Mouse (Mus musculus): Measurements from ENCODE around the gene Klrb1c. TPM values are rescaled to one million over a fixed set of nuclear protein-coding genes. Genes with fewer than 3 reads are reported as not detected.
"Not testable (repeated sequence)": the region's sequence is repeated elsewhere in the genome, so short reads cannot be mapped to it uniquely, and the experiment has no call there.

Gene Klrb1c
- total and polyA plus RNA-seq, 3 experiments, result 0.22 TPM; not detected in 2

DNA sequence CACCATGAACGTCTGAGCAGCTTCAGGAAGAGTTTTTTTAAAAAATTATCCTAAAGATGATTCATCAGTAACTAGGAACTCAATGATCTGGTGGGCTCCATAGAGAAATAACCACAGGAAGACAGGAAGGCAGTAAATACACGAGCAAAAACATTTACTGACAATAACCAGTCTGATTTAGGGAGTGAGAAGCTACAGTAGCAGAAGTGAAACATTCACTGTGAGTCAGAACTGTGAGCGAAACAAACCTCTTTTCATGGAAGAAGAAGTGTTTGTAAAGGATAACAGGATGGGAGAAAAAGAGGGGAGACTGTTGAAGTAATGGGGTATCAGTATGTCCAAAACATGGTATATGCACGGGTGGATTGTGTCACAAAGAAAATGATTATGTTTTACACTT is 40.8 kb upstream of the Klrb1c start:
- Histone ChIP-seq H3K4me3 (ENCODE audit: low read depth, low read length) (no peak overlapping the region), H3K9me3 (replicated peaks) (peaks cover 20% of the 10 kb centered on the region), H3K4me1 (ENCODE audit: insufficient read depth, low read depth, low read length) (no peaks in the 10 kb centered on the region), H3K27me3 (ENCODE audit: insufficient read depth, low read length) (no peaks in the 10 kb centered on the region), H3K36me3 (replicated peaks) (no peaks in the 10 kb centered on the region)
- DNase-seq (ENCODE audit: low spot score) (no peak), ATAC-seq (ENCODE audit: extremely low read depth, insufficient number of reproducible peaks, low FRiP score, poor library complexity, severe bottlenecking) (no peak)
- no peak for TF ChIP-seq POLR2AphosphoS5 (IDR thresholded peaks at IDR 0.05; ENCODE audit: insufficient replicate concordance, low read depth, low read length)
- TF ChIP-seq CTCF (IDR thresholded peaks at IDR 0.05; ENCODE audit: low read depth, low read length), result no peak

DNA sequence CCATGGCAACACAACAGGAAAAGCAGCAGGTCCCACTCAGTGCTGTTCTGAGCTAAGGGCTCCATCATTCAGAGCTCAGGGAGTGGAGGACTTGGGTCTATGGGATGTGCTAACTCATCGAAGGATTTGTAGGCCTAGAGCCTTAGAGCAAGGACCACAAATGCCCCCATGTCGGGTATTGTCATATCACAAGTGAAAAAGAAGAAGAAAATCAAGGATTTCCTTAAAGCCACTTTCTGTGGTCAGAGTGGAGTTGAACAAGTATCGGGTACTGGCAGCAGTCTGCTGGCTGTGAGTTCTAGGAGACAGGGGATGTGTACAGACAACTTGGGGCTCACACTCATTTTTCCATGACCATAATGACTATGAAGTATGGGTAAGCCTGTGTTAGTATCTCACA is 37.8 kb upstream of the Klrb1c start:
- no peaks in the 10 kb centered on the region for H3K36me3 ChIP-seq (replicated peaks)
- no peaks in the 10 kb centered on the region for H3K4me1 ChIP-seq (ENCODE audit: insufficient read depth, low read depth, low read length)
- no peak for ATAC-seq (ENCODE audit: extremely low read depth, insufficient number of reproducible peaks, low FRiP score, poor library complexity, severe bottlenecking)
- peaks cover 12% of the 10 kb centered on the region for H3K9me3 ChIP-seq (replicated peaks)
- no peaks in the 10 kb centered on the region for H3K27me3 ChIP-seq (ENCODE audit: insufficient read depth, low read length)
- no peak for DNase-seq (ENCODE audit: low spot score)
- TF ChIP-seq GATA2 (IDR thresholded peaks at IDR 0.05; ENCODE audit: borderline replicate concordance, low read depth, low read length) (no peak), GATA1 (IDR thresholded peaks at IDR 0.05; ENCODE audit: borderline replicate concordance, low read length) (no peak), CTCF (IDR thresholded peaks at IDR 0.05; ENCODE audit: low read depth, low read length) (no peak), TAL1 (conservative IDR thresholded peaks at IDR 0.05; ENCODE audit: low read depth, low read length) (no peak), POLR2AphosphoS5 (IDR thresholded peaks at IDR 0.05; ENCODE audit: insufficient replicate concordance, low read depth, low read length) (no peak)
- H3K4me3 ChIP-seq (ENCODE audit: low read depth, low read length), result no peak overlapping the region

DNA sequence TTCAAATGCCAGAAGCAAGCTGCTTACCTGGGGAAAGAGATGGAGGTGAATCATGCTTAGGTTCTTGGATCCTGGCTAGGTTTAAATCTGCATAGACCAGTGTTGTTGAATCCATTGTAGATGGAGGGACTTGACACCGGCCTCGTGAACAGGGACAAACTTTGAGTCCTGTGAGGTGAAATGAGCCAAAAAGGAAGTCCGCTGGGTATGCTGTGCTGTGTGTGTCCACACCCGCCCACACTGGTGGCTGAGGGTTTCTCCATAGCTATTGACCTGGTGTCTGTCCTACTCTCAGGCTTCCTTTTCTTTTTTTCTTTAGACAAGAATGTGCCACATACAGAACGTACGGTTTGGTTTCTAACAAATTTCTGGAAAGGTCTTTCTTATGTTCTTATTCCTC is 37.1 kb upstream of the Klrb1c start, which contains the start of the genes Gm44511 and Klrb1b:
Gene Gm44511 (minus strand): TSS at position 184 of the 400 bp plus-strand sequence.
Gene Klrb1b (minus strand): TSS at position 200 of the 400 bp plus-strand sequence.
- H3K4me1 ChIP-seq (ENCODE audit: insufficient read depth, low read depth, low read length), result no peaks in the 10 kb centered on the region
- no peaks in the 10 kb centered on the region for H3K27me3 ChIP-seq (ENCODE audit: insufficient read depth, low read length)
- DNase-seq (ENCODE audit: low spot score) (no peak), ATAC-seq (ENCODE audit: extremely low read depth, insufficient number of reproducible peaks, low FRiP score, poor library complexity, severe bottlenecking) (no peak)
- H3K9me3 ChIP-seq (replicated peaks), result peaks cover 12% of the 10 kb centered on the region
- no peaks in the 10 kb centered on the region for H3K36me3 ChIP-seq (replicated peaks)
- TF ChIP-seq GATA1 (IDR thresholded peaks at IDR 0.05; ENCODE audit: borderline replicate concordance, low read length), result no peak
- H3K4me3 ChIP-seq (ENCODE audit: low read depth, low read length), result no peak within 1 kb of the TSS

- Histone ChIP-seq H3K4me3 (ENCODE audit: low read depth, low read length) (no peak overlapping the region), H3K9me3 (replicated peaks) (peaks cover 11% of the 10 kb centered on the region), H3K36me3 (replicated peaks) (no peaks in the 10 kb centered on the region), H3K4me1 (ENCODE audit: insufficient read depth, low read depth, low read length) (no peaks in the 10 kb centered on the region), H3K27me3 (ENCODE audit: insufficient read depth, low read length) (no peaks in the 10 kb centered on the region)
- ATAC-seq (ENCODE audit: extremely low read depth, insufficient number of reproducible peaks, low FRiP score, poor library complexity, severe bottlenecking), result no peak
- no peak for TF ChIP-seq GATA1 (IDR thresholded peaks at IDR 0.05; ENCODE audit: borderline replicate concordance, low read length)
- no peak for TF ChIP-seq TAL1 (conservative IDR thresholded peaks at IDR 0.05; ENCODE audit: low read depth, low read length)
- no peak for TF ChIP-seq CTCF (IDR thresholded peaks at IDR 0.05; ENCODE audit: low read depth, low read length)
- TF ChIP-seq GATA2 (IDR thresholded peaks at IDR 0.05; ENCODE audit: borderline replicate concordance, low read depth, low read length), result no peak
- no peak for TF ChIP-seq POLR2AphosphoS5 (IDR thresholded peaks at IDR 0.05; ENCODE audit: insufficient replicate concordance, low read depth, low read length)
- no peak for DNase-seq (ENCODE audit: low spot score)
These were observed 29.2 kb upstream of the Klrb1c start for GRCm38 (mm10) chr6:128818083-128818802.

DNA sequence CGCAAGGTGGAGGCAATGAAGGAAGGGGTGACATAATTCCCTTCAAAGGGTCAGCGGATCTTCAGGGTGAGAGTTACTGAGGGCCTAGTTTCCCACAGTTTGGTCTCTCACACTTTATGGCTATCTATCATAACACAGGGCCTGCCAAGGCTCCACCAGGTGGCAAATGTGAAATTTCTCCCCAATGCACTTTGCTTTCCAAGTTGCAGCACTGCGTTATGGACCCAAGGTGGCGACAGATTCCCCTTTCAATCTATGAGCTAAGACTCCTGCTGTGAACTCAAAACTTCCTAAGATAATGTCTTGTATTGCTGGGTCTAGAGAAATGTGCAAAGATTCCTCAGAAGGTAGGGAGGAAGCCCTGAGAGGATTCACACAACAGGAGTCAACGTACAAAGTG is 19.5 kb upstream of the Klrb1c start:
- DNase-seq (ENCODE audit: low spot score) (no peak), ATAC-seq (ENCODE audit: extremely low read depth, insufficient number of reproducible peaks, low FRiP score, poor library complexity, severe bottlenecking) (no peak)
- TF ChIP-seq GATA2 (IDR thresholded peaks at IDR 0.05; ENCODE audit: borderline replicate concordance, low read depth, low read length) (no peak), TAL1 (conservative IDR thresholded peaks at IDR 0.05; ENCODE audit: low read depth, low read length) (no peak), GATA1 (IDR thresholded peaks at IDR 0.05; ENCODE audit: borderline replicate concordance, low read length) (no peak), CTCF (IDR thresholded peaks at IDR 0.05; ENCODE audit: low read depth, low read length) (no peak), POLR2AphosphoS5 (IDR thresholded peaks at IDR 0.05; ENCODE audit: insufficient replicate concordance, low read depth, low read length) (no peak)
- H3K9me3 ChIP-seq (replicated peaks), result peaks cover 14% of the 10 kb centered on the region
- H3K27me3 ChIP-seq (ENCODE audit: insufficient read depth, low read length), result no peaks in the 10 kb centered on the region
- no peaks in the 10 kb centered on the region for H3K4me1 ChIP-seq (ENCODE audit: insufficient read depth, low read depth, low read length)
- H3K4me3 ChIP-seq (ENCODE audit: low read depth, low read length), result no peak overlapping the region
- no peaks in the 10 kb centered on the region for H3K36me3 ChIP-seq (replicated peaks)

- DNase-seq (ENCODE audit: low spot score) (no peak), ATAC-seq (ENCODE audit: extremely low read depth, insufficient number of reproducible peaks, low FRiP score, poor library complexity, severe bottlenecking) (no peak)
- peaks cover 22% of the 10 kb centered on the region for H3K9me3 ChIP-seq (replicated peaks)
- peaks cover 3% of the 10 kb centered on the region; the same call in 1 of the 2 replicates for H3K4me1 ChIP-seq (ENCODE audit: insufficient read depth, low read depth, low read length)
- H3K4me3 ChIP-seq (ENCODE audit: low read depth, low read length), result no peak overlapping the region
- no peak for TF ChIP-seq TAL1 (conservative IDR thresholded peaks at IDR 0.05; ENCODE audit: low read depth, low read length)
- no peak for TF ChIP-seq GATA2 (IDR thresholded peaks at IDR 0.05; ENCODE audit: borderline replicate concordance, low read depth, low read length)
- TF ChIP-seq POLR2AphosphoS5 (IDR thresholded peaks at IDR 0.05; ENCODE audit: insufficient replicate concordance, low read depth, low read length), result no peak
- no peak for TF ChIP-seq CTCF (IDR thresholded peaks at IDR 0.05; ENCODE audit: low read depth, low read length)
- no peak for TF ChIP-seq GATA1 (IDR thresholded peaks at IDR 0.05; ENCODE audit: borderline replicate concordance, low read length)
- no peaks in the 10 kb centered on the region for H3K27me3 ChIP-seq (ENCODE audit: insufficient read depth, low read length)
- H3K36me3 ChIP-seq (replicated peaks), result no peaks in the 10 kb centered on the region
These were observed 18.0 kb upstream of the Klrb1c start for GRCm38 (mm10) chr6:128807021-128807420.

GRCm38 (mm10) chr6:128804823-128805640 is 16.0 kb upstream of the Klrb1c start:
- ATAC-seq (ENCODE audit: extremely low read depth, insufficient number of reproducible peaks, low FRiP score, poor library complexity, severe bottlenecking), result peak; percentile 43
- DNase-seq (ENCODE audit: low spot score); H3K36me3 ChIP-seq (replicated peaks); H3K27me3 ChIP-seq (ENCODE audit: insufficient read depth, low read length); H3K4me1 ChIP-seq (ENCODE audit: insufficient read depth, low read depth, low read length); H3K4me3 ChIP-seq (ENCODE audit: low read depth, low read length): not testable (repeated sequence)
- H3K9me3 ChIP-seq (replicated peaks), result peaks cover 17% of the 10 kb centered on the region
